Mouse (Mus musculus): ENCODE data around the gene Cfap44. TPM values are rescaled to one million over a fixed set of nuclear protein-coding genes. Genes with fewer than 3 reads are reported as not detected.

The Cfap44 gene
- polyA plus RNA-seq, 1 experiment from 2014 or later = 7.6 TPM

DNA sequence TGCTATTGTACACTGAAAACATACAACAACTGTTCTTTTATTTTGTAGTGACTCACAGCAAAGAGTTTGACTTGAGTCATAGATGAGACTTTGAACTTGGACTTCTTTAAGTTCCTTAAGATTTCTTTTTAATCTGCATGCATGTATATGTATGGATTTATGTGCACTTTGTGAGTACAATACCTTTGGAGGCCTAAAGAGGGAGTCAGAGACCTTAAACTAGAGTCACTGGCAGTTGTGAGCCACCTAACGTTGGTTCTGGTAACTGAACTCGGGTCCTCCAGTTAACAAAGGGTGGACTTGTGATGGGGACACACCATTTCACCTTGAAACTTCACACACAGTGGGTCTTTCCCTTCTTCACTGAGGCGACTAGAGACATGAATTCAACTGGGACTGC is 103.9 kb downstream of the Cfap44 start:
- Histone ChIP-seq H3K4me2 (ENCODE audit: low read depth, low read length) (no peak overlapping the region), H3K27me3 (ENCODE audit: control insufficient read depth, insufficient read depth, low read length) (no peaks in the 10 kb centered on the region), H3K4me3 (ENCODE audit: low read depth, low read length) (no peak overlapping the region), H3K27ac (ENCODE audit: low read depth, low read length) (no peak overlapping the region), H3K36me3 (ENCODE audit: control insufficient read depth, insufficient read depth, low read length) (peaks cover 3% of the 10 kb centered on the region; the same call in 1 of the 2 replicates), H3K9me3 (ENCODE audit: control insufficient read depth, low read length) (no peaks in the 10 kb centered on the region), H3K4me1 (ENCODE audit: control insufficient read depth, insufficient read depth, low read length) (peaks cover 1% of the 10 kb centered on the region; the same call in 1 of the 2 replicates), H3K9ac (replicated peaks; ENCODE audit: low read depth, low read length) (no peak overlapping the region)
- ATAC-seq (ENCODE audit: low read depth) = no peak
- 92% methylated on average over 3 of the region's 3 CpGs for WGBS

DNA sequence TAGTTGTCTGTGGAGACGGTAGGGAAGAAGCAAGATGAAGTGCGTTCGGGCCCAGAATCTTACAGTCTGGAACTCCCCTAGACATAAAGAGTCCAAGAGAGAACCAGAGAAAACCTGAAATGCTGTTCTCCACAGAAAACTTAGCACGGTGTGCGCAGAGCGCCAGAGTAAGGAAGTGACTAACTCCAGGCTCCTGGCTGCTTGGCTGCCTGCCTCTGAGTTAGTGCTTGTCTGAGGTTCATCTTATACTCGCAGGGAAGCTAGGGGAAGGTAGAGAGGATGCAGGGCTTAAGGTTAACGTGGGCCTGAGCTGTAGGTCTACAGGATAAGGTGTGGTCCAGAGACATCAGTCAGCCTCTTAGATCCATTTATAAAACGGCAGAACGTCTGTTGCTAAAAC is 107.2 kb downstream of the Cfap44 start:
- Histone ChIP-seq H3K4me2 (ENCODE audit: low read depth, low read length) (no peak overlapping the region), H3K4me1 (ENCODE audit: control insufficient read depth, insufficient read depth, low read length) (no peaks in the 10 kb centered on the region), H3K9ac (replicated peaks; ENCODE audit: low read depth, low read length) (no peak overlapping the region), H3K9me3 (ENCODE audit: control insufficient read depth, low read length) (no peaks in the 10 kb centered on the region), H3K27ac (ENCODE audit: low read depth, low read length) (no peak overlapping the region), H3K36me3 (ENCODE audit: control insufficient read depth, insufficient read depth, low read length) (peaks cover 3% of the 10 kb centered on the region; the same call in 1 of the 2 replicates), H3K27me3 (ENCODE audit: control insufficient read depth, insufficient read depth, low read length) (no peaks in the 10 kb centered on the region), H3K4me3 (ENCODE audit: low read depth, low read length) (no peak overlapping the region)
- WGBS = 92% methylated on average over 10 of the region's 10 CpGs
- ATAC-seq (ENCODE audit: low read depth) = no peak

DNA sequence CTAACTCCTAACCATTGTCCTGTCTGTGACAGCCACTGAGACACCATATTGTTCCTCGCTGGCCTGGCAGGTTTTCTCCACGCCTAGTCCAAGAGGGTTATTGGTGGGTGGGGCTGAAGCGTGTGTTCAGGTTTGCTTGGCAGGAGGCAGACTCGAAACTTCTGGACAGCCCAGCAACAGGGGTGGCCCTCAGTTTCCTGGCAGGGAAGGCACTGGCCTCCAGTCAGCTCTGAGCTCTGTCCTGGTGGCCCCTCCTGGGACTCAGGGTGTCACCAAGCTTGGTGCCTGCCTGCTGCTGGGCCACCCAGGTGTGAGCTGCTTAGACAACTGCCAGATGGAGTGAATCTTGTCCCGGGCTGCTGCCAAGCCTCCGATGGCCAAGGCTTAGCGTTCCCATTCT is 107.7 kb downstream of the Cfap44 start:
- H3K9me3 ChIP-seq (ENCODE audit: control insufficient read depth, low read length) = no peaks in the 10 kb centered on the region
- WGBS = 80% methylated on average over 7 of the region's 7 CpGs
- no peak overlapping the region for H3K9ac ChIP-seq (replicated peaks; ENCODE audit: low read depth, low read length)
- no peak overlapping the region for H3K4me2 ChIP-seq (ENCODE audit: low read depth, low read length)
- no peaks in the 10 kb centered on the region for H3K4me1 ChIP-seq (ENCODE audit: control insufficient read depth, insufficient read depth, low read length)
- H3K36me3 ChIP-seq (ENCODE audit: control insufficient read depth, insufficient read depth, low read length) = peaks cover 3% of the 10 kb centered on the region; the same call in 1 of the 2 replicates
- H3K27me3 ChIP-seq (ENCODE audit: control insufficient read depth, insufficient read depth, low read length) = no peaks in the 10 kb centered on the region
- no peak overlapping the region for H3K4me3 ChIP-seq (ENCODE audit: low read depth, low read length)
- no peak overlapping the region for H3K27ac ChIP-seq (ENCODE audit: low read depth, low read length)
- no peak for ATAC-seq (ENCODE audit: low read depth)

GRCm38 (mm10) chr16:44502895-44503575 is 108.4 kb downstream of the Cfap44 start:
- Histone ChIP-seq H3K9me3 (ENCODE audit: control insufficient read depth, low read length) (no peaks in the 10 kb centered on the region), H3K27me3 (ENCODE audit: control insufficient read depth, insufficient read depth, low read length) (no peaks in the 10 kb centered on the region), H3K4me3 (ENCODE audit: low read depth, low read length) (no peak overlapping the region), H3K4me2 (ENCODE audit: low read depth, low read length) (no peak overlapping the region), H3K36me3 (ENCODE audit: control insufficient read depth, insufficient read depth, low read length) (peaks cover 3% of the 10 kb centered on the region; the same call in 1 of the 2 replicates), H3K9ac (replicated peaks; ENCODE audit: low read depth, low read length) (no peak overlapping the region), H3K27ac (ENCODE audit: low read depth, low read length) (no peak overlapping the region), H3K4me1 (ENCODE audit: control insufficient read depth, insufficient read depth, low read length) (no peaks in the 10 kb centered on the region)
- peak; percentile 44; the same call in 1 of the 2 replicates for ATAC-seq (ENCODE audit: low read depth)
- 64% methylated on average over 8 of the region's 8 CpGs for WGBS

DNA sequence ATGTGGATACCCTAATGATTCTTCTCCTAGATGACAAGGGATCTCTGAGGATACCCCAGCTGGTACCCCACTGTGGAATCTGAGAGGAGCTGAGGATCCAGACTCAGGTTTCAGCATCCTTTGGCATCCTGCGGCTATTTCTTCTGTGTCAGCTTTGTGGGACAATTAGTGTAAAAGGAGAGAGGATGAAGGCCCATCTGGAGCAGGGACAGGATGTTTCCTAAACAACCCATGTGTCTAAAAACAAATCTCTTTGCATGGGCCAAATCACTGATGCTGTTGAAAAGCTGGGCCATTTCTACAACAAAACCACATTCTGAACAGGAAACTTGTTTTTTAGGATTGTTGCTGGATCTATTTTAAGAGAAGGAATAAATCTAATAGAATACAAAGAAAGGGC is 110.6 kb downstream of the Cfap44 start:
- H3K36me3 ChIP-seq (ENCODE audit: control insufficient read depth, insufficient read depth, low read length) = 0 out of 2 replicates have a peak, but pooled peaks cover 3% of the 10 kb centered on the region
- H3K4me2 ChIP-seq (ENCODE audit: low read depth, low read length) = no peak overlapping the region
- no peaks in the 10 kb centered on the region for H3K27me3 ChIP-seq (ENCODE audit: control insufficient read depth, insufficient read depth, low read length)
- no peak overlapping the region for H3K9ac ChIP-seq (replicated peaks; ENCODE audit: low read depth, low read length)
- 96% methylated on average over 1 of the region's 1 CpGs for WGBS
- no peak for ATAC-seq (ENCODE audit: low read depth)
- no peak overlapping the region for H3K4me3 ChIP-seq (ENCODE audit: low read depth, low read length)
- no peaks in the 10 kb centered on the region for H3K4me1 ChIP-seq (ENCODE audit: control insufficient read depth, insufficient read depth, low read length)
- H3K9me3 ChIP-seq (ENCODE audit: control insufficient read depth, low read length) = no peaks in the 10 kb centered on the region
- H3K27ac ChIP-seq (ENCODE audit: low read depth, low read length) = no peak overlapping the region

DNA sequence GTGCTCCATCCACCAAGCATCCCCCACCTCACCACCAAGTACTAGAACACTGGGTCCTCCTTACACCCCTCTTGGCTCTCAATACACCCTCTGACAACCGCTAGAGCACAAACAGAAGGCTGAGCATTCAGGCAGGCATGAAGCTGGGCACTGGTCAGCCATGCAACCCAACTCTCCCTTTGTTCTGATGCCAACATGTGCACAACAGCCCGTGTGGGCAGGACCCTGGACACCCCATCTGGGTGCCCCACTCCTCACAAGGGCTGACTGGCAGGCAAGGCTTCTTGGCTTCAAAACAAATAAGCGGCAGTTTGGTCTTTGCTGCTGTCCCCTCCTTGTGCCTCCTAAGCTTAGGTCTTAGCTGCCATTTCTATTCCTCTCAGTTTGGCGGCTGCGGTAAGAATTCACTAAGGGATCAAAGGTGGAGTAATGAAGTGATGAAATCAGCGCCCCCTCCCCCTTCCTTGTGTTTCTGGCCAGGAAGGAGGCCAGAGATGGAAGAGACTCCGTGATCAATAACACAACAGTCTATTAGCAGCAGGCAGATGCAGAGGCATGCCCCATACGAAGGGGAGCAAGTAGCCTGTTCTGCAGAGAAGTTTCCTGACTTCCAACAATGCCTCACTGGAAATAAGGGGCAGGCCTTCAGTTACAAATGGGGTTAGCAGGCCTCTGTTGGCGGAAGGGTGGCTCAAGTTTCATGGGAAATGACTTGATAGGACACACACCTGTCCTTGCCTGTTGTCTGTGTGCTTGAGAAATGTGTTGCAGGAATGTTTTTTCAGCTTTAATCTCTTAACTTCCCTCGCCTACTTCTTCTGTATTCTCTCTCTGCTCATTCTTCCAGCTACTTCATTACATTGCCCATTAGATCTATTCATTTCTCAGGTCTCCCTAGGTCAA is 112.7 kb downstream of the Cfap44 start:
- Histone ChIP-seq H3K36me3 (ENCODE audit: control insufficient read depth, insufficient read depth, low read length) (no peaks in the 10 kb centered on the region), H3K4me3 (ENCODE audit: low read depth, low read length) (no peak overlapping the region), H3K4me1 (ENCODE audit: control insufficient read depth, insufficient read depth, low read length) (no peaks in the 10 kb centered on the region), H3K9ac (replicated peaks; ENCODE audit: low read depth, low read length) (no peak overlapping the region), H3K9me3 (ENCODE audit: control insufficient read depth, low read length) (no peaks in the 10 kb centered on the region), H3K4me2 (ENCODE audit: low read depth, low read length) (no peak overlapping the region), H3K27ac (ENCODE audit: low read depth, low read length) (no peak overlapping the region), H3K27me3 (ENCODE audit: control insufficient read depth, insufficient read depth, low read length) (no peaks in the 10 kb centered on the region)
- peak; percentile 56; the same call in 1 of the 2 replicates for ATAC-seq (ENCODE audit: low read depth)
- 74% methylated on average over 10 of the region's 10 CpGs for WGBS

DNA sequence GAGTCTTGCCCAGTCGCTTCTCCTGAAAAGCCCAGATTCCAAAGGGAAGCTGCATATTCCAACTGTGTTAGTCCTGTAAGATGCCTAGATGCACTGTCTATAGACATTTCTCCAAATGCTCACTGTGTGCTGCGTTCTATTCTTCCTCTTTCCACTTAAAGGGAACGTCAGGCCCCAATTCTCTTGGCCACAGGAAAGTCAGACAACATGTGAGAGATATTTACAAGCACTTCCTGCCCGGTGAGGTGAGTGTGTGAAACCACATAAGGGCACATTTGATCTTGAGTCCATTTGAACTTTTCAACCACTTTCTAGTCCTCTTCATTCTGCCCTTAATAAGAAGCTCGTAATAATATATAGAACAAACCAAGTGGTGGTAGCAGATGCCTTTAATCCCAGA is 113.4 kb downstream of the Cfap44 start:
- Histone ChIP-seq H3K27me3 (ENCODE audit: control insufficient read depth, insufficient read depth, low read length) (no peaks in the 10 kb centered on the region), H3K4me3 (ENCODE audit: low read depth, low read length) (no peak overlapping the region), H3K9me3 (ENCODE audit: control insufficient read depth, low read length) (no peaks in the 10 kb centered on the region), H3K4me2 (ENCODE audit: low read depth, low read length) (no peak overlapping the region), H3K36me3 (ENCODE audit: control insufficient read depth, insufficient read depth, low read length) (no peaks in the 10 kb centered on the region), H3K27ac (ENCODE audit: low read depth, low read length) (no peak overlapping the region), H3K4me1 (ENCODE audit: control insufficient read depth, insufficient read depth, low read length) (no peaks in the 10 kb centered on the region), H3K9ac (replicated peaks; ENCODE audit: low read depth, low read length) (no peak overlapping the region)
- ATAC-seq (ENCODE audit: low read depth) = no peak
- WGBS = 88% methylated on average over 5 of the region's 5 CpGs

- Histone ChIP-seq H3K9me3 (ENCODE audit: control insufficient read depth, low read length) (no peaks in the 10 kb centered on the region), H3K27me3 (ENCODE audit: control insufficient read depth, insufficient read depth, low read length) (no peaks in the 10 kb centered on the region)
- 91% methylated on average over 13 of the region's 13 CpGs for WGBS
These were observed 114.2 kb downstream of the Cfap44 start for GRCm38 (mm10) chr16:44508772-44509171.

More at GRCm38 (mm10) chr16:44508772-44509171, 114.2 kb downstream of the Cfap44 start:
- Histone ChIP-seq H3K36me3 (ENCODE audit: control insufficient read depth, insufficient read depth, low read length) (no peaks in the 10 kb centered on the region), H3K27ac (ENCODE audit: low read depth, low read length) (no peak overlapping the region), H3K4me1 (ENCODE audit: control insufficient read depth, insufficient read depth, low read length) (no peaks in the 10 kb centered on the region), H3K4me3 (ENCODE audit: low read depth, low read length) (no peak overlapping the region), H3K9ac (replicated peaks; ENCODE audit: low read depth, low read length) (no peak overlapping the region), H3K4me2 (ENCODE audit: low read depth, low read length) (no peak overlapping the region)
- ATAC-seq (ENCODE audit: low read depth) = no peak

Data from neural tube, embryonic 14.5 days (tissue).